Mouse (Mus musculus): ENCODE measurements at regions not wholly inside any gene's neighbourhood (a gene's known extent, or its start where the extent isn't known, plus 50 kb on each side); places are given as distances from the start of the nearest gene placed in this dataset.
A peak's percentile ranks its signal among the peaks of the same experiment; 100 is the strongest.

DNA sequence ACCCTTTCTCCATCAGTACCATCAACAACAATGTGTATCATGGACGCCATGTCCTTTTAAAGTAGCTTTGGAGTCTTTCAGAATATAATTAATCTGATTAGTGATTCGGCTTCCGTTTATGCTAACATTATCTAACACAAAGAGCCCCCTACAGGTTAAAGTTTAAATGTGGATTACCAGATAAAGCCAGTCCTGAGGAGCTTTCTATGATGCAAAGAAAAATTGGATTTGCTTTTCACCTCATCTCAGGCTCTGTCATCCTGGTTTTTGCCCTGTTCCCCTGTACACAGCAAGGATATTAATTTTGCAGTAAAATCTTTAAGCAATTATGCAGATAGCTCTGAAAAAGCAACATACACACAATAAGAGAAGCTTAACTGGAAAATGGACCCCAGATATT lies 412.7 kb upstream of the Tbc1d2b start:
- DNase-seq (ENCODE audit: low spot score in 2 of 2), result no peak

DNA sequence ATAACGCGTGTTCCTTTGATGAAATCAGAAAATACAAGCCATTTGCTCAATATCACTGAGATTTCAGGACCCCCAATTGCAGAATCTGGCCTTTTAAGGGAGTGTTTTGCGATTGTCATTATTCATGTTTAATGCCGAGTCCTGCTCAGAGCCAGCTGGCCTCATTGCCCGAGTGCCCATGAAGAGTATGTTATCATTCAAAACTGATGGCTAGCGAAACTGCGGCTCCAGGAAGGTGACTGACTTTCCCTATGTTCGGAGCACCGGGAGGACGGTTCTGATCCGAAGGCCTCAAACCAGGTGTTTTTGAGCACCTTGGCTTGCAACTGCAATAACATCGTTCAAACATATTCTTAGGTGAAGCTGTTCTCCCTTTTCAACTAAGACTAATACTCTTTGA lies 419.5 kb upstream of the Tbc1d2b start:
- DNase-seq (ENCODE audit: low spot score in 2 of 2), result no peak

DNA sequence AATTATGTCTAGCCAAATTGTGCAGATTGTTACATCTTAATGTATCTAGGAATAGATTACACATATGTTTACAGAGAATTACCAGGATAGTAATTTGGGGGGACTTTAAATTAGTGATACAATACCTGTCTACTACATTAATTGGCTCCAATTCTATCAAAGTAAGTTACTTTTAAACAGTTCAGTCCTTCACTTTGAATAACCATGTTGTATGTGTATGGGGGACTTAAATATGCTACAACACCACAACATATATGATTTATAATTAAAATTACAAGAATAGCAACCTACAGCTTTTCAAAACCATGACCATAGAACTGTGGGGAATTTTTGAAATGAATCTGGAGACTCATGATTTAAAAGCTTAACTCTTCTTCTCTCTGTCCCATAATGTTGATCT lies 420.5 kb upstream of the Tbc1d2b start:
- no peak for DNase-seq (ENCODE audit: low spot score in 2 of 2)

DNA sequence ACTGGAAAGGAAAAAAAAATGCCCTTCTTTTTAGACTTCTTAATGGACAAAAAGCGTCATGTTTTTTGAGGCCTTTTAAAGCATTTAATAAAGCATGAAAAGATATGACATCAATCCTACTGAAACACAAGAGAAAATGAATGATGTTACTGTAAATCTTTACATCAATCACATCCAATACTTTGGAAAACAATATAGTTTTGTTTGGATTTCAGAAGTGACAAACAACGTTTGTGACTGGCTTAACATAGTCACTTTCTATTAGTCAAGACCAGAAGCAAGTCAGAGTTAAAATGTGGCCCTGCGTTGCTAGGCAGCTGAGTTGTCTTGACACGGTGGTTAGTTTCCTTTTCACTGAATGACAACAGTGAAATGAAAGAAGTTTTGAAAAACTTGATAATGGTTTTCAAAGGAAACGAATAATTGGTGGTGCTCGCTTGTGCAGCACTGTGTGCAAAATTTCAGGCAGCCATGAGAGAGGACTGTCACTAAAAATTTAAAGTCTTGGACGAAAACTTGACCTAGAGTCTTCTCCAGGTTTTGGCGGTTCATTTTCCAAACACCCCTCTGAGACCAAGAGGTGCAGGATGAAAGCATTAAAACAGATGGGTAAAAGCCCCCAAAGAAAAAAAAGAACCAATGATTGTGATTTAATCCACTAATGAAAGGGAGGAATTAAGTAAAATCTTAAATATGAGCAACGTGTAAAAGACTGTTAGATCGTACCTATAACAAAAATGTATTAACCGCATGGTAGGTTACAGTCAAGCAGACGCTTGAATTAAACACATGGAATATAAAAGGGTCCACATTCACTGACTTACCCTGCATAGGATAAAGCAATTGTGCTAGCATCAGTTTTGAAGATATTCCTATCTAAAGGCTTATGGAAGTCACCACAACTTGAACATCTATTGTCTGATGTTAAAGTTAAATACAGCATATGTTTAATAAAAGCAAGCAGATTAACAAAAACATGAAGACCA lies 421.4 kb upstream of the Tbc1d2b start:
- no peak for DNase-seq (ENCODE audit: low spot score in 2 of 2)

DNA sequence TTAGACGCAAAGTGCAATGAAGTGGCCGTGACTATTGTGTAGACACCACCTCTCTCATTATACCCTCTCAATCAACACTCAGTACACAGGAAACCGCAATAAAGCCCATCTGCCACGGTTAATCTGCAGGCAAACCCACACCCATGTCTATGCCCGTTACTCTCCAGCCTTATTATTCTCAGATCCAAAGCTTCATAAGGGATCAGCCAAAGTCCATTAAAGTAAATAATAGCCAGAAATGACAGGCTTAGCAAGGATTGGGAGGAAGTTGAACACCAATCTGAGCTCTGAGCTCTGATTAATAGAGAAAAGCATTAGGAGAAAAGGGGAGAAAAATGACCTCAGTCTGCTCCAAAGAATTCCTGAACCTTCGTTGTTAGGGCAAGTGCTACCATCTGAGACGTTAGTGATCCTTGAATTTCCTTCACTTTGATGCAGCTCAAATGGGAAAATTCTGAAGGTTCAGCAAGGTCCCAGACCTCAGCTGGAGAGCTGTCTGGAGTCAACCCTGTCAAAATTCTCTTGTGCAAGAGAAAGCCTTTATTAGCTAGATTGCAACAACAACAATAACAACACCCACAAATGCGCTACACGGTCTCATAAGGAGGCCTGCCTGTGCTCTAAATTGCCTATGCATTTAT lies 422.5 kb upstream of the Tbc1d2b start:
- no peak for DNase-seq (ENCODE audit: low spot score in 2 of 2)

DNA sequence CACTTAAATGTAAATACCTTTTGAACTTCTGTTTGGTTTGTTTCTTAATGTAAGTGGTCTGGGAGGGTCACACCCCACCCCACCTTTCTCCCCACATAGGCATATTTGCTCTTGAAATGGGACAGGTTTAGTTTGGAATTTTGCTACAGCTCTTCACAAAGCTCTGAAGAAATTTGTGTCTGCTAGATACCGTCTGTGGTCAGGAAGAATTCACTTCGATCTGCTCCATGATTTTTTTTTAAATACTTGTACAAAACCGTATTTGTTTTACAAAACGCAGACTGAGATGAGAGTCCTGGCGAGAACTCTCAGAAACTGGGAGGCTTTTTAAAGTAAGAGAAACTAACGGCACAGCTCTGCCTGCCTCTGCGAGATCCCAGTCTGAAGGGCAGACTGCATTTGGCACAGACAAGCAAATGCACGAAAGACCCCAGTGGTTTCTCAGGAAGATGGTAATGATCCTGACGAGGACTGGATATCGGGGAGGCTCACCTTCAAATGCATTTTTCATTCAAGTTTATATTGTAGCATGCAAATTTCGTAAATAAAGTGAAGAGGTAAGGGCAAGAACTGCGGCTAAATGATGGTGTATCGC lies 423.5 kb upstream of the Tbc1d2b start:
- DNase-seq (ENCODE audit: low spot score in 2 of 2), result no peak

DNA sequence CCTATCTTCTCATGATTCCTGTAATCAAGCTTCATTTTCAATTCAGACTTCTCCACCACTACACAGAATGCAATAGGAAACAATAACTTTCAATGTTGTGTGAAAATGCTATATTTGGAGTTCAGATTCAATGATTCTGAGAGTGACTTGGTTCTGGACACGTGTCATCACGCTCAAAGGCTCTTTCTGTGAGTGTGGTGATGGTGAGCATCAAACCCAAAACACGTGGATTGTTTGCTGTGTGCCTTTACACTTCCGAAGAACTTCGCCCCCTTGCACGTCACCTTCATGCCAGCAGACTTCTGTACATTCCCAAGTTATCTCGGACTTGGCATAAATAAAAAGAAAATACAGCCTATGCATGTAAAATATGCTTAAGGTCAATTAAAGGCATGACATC lies 425.1 kb upstream of the Tbc1d2b start:
- no peak for DNase-seq (ENCODE audit: low spot score in 2 of 2)

DNA sequence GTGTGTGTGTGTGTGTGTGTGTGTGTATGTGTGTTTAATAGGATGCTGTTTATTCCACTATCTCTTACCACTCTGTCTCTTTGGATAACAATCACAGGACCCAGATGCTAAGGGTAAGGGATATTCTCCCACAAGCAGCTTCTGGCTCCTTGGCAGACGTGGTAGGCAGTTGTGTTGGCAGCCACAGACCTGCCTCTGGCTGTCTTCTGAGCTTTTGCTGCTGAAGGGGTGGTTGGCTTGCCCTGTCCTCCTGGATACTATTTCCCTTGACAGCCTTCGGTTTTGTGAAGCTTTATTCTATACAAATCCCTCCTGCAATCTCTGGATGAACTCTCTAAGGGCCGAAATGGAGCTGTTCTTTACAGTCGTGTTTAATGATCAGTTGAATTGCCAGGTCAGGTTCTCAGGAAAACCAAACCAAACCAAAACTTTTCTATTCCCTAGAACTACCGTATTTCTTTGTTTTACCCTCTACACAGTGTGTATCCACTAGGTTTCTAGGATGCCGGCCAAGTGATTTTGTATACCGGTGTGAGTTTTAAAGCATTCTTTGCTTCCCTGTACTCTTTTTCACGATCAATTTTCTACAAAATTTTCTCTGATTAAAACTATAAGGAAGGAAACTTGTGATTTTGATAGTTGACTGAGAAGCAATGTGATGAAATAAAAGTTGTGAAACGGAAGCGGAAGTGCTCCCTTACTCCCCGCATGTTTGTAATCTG lies 426.8 kb upstream of the Tbc1d2b start:
- DNase-seq (ENCODE audit: low spot score in 2 of 2), result no peak

DNA sequence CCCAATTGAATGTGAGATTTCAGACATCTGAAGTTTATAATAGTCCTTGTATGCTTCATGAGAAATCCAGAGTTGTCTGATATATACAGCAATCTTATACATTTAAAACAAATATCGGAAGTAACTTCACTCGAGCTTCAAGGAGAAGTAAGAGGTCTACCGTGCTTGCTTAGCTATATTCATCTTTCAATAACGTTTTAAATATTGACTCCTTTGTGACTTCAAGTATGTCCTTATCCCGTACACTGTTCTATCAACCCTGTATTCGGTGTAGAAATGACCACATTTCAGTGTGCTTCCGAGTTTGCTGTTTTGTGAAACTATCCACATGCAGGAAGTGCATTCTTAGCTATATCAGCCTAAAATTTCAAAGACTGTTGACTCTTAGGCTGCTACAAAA lies 427.8 kb upstream of the Tbc1d2b start:
- no peak for DNase-seq (ENCODE audit: low spot score in 2 of 2)

DNA sequence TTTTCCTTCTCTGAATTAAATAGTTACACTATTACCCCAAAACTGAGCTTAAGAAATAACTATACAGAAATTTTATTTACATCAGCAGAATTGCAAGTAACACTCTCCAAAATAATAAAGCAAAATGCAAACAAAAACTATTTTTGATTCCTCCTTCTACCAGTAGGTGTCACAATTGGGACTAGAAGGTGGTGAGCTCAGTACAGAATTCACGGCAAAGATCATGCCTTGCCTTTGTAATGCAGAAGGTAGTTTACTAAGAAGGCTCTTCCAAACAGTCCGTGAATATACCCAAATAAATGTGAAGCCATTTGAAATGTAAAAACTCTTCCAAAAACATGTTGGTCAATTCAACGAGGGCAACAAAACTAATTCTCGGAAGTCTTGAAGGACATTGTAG lies 428.5 kb upstream of the Tbc1d2b start:
- no peak for DNase-seq (ENCODE audit: low spot score in 2 of 2)

DNA sequence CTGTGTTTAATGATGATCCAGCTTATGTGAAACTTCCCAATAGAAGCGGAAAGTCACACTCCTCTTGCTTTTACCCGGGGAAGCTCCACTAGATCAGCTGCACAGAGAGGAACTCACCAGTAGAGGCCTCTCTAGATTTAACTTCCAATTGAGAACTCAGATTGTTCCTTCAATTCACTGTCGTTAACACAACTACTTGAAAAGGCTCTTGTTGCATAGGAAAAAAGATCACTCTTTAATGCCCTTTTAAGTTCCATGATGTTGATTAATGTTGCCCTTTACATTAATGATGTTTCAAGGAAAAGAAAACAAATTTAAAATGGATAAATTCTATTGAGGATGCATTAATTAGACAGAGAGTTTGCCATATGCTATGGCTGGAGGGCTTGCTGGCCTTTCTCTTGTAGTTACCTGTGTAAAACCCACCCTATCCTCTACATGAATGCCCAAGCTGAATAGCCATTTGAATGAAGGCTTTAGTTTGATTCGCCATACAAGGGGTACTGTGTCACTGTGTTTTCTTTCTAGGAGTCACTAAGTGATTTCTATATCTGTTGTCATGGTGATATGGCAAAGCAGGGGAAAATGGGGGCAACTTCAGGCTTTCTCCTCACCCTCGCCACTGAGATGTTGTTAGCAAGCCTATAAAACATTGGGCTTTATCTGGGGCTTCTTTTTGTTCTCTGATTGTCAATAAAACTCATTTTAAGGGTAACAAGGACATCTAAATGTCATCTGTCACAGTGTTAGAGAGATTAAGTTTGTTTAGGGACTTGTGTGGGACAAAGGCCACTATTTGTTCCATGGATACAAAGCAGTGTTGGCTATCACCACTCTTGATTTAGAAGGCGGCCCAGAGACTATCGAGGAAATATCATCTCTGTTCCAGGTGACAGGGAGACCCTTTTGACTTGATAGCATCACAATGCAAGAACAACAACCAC lies 429.9 kb upstream of the Tbc1d2b start:
- DNase-seq (ENCODE audit: low spot score in 2 of 2), result peak; percentile 12 to 19

DNA sequence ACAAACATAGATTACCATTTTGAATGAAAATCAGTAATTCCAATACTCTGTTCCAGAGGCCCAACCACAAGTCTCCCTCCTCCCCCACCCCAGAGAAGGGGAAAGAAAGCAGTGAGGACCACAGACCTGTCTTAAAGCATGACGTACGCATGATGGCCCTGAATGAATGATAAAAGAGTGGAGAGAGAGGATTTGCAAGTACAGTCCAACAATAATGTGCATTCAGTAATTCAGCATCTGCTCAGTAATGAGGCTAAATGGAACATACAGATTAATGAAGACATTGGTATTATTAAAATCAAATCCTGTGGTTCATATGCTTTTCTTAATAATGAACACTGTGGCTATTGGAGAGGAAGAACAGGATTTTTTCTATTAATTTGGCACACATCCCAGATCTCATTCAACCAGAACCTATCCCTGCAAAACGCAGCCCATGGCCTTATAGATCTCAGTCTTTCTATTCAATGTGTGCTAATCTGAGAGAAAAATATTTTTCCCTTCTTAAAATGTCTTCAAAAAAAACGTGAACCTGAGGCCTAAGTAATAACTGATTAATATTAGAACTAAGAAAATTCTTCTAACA lies 430.7 kb upstream of the Tbc1d2b start:
- no peak for DNase-seq (ENCODE audit: low spot score in 2 of 2)

DNA sequence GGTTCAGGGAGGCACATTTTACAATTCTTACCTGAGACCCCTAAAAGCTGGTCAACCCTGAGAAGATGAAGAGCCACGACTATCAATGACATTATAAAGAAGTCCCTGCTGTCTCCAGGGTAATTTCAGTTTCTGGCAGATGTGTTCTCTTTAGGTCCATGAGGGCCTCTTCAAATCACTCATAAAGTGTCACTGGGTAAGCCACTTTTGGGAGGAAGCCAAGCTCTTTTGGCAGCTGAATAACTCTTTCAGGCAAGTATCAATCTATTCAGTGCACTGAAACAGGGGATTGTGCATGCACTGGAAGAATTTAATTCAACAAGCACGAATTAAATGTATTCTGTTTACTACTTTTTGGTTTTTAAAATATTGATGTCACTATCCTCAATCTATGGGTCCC lies 443.1 kb upstream of the Tbc1d2b start:
- DNase-seq (ENCODE audit: low spot score in 2 of 2), result no peak

DNA sequence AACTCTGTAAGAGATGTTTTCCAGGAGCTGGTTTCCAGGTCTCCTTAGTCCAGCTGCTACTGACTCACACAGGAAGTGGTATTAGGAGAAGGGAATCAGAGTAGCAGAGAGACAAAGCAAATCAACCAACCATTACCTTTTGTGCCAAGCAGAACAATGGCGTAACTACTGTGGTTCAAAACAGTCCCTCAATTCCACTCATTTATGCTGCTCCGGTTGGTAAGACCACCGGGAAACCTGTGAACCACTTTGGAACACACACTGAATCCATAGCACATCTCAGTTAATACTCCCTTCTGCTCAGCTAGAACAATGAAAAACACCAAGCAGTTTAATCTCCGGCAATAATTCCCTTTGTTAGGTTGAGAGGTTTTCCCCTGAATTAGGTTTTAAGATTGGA lies 460.8 kb upstream of the Tbc1d2b start:
- DNase-seq (ENCODE audit: low spot score in 2 of 2), result no peak

DNA sequence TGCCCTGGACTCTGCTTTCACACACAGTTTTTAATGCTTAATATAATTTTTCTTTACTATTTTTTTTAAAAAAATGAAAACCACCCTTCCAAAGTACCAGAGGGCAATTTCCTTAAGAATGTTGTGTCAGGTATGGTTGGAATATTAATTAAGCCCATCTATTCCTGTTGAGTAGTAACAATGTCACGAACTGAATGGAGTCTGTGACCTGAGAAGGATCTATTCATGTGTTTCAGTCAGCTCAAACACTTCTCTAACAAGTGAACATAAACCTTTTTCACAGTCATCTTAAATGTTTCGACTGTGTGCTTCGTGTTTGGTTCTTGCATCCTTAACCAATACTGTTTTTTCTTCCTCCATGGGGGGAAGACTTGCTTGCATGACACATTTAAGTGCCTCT lies 486.6 kb upstream of the Tbc1d2b start:
- no peak for DNase-seq (ENCODE audit: low spot score in 2 of 2)

DNA sequence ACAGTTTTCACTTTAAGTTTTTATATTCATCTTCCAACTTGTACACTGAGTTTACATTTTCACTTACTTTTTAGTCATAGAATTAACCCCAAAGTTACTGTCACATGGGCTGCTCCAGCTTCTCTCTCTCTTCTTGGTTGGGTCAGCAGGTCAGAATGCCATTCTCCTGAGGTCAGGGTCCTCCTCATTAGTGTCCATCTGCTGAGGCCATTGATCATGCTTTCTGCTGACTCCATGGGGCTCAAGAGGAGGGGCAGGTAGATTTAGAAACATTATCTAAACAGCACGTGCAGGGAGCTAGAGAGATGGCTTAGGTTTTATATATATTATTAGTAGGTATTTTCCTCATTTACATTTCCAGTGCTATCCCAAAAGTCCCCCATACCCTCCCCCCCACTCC lies 503.7 kb upstream of the Tbc1d2b start:
- no peak for DNase-seq (ENCODE audit: low spot score in 2 of 2)

DNA sequence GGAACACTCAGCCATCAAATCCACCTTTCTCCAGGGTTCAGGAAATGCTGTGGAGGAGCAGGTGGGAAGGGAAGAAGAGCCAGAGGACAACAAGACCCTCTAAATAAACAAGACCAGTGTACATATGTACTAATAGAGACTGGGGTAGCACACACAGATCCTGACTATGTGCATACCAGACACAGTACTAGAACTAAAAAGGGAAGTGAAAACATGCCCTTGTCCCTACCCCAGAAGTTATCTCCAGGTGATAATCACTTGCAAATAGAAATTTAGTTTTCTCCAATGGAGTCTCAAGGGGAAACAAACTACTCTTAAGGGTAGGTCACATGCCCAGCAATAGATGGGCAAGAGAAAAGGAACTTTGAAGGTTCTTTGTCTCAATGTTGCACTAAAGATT lies 518.9 kb upstream of the Tbc1d2b start:
- no peak for DNase-seq (ENCODE audit: low spot score in 2 of 2)

DNA sequence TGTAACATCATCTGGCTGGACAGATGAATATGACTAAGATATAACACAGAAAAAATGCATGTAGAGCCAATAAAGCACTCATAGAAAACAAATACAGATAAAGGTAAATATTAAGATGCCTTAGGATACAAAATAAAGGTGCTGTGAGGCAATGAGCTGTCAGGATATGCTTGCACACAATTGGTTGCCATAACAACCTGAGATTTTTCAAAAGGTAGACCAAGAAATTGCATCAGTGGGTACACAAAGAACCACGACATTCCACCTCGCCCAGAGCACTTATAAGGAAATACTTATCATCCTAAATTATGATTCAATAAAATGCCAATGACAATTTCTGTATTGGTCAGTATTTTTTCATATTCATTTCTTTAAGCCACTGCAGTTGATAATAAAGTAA lies 521.3 kb upstream of the Tbc1d2b start:
- no peak for DNase-seq (ENCODE audit: low spot score in 2 of 2)

DNA sequence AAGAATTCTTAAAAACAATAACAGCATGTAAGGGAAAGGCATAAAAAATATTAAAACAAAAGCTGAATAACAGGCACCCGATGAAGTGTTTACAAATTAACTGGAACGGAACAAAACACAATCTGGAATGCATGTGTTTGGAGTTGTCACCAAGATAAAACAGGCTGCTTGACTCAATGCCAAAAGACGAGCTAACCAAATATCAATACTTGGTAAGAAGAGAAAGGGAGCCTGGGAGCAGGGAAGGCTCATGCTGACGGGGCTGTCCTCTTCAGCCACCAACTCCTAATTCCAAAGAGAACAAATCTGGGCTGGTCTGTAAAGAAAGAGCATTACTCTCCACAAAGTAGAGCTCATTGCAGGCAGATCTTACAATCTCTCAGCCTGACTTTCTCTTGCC lies 545.4 kb upstream of the Zic4 start:
- no peak for DNase-seq (ENCODE audit: low spot score in 2 of 2)

DNA sequence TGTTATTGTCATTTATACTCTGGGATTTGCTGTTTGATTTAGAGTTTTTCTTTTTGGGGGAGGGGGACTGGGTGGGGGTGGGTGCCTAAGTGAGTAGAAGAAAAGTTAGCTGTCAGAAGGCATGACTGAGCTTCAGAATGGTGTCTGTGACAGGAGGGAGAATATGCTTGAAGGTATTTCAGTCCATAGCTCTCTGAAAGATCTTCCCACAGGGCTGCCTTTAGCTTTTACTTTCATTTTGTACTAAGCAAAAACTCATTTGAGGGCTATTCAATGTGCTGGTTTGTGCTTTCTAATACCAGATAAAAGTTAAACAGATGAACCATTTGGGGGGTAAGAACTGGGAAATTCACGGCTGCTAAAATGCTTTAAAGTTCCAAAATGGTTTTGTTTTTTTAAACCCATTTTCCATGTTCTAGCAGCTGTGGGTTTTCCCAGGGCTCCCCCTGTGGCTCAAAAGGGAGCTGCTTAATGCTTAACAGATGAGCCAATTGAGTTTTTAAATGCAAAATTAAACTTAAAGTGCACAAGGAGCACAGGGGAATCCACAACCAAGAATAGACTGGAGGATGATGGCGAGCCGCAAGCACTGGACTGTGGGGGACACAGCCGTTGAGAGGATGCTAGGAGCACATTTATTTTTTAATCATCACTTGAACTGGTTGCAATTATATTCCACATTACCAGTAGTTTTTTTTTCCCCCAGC lies 538.5 kb upstream of the Zic4 start:
- DNase-seq (ENCODE audit: low spot score in 2 of 2), result no peak
